Mouse (Mus musculus): ENCODE results near the gene Sncb. TPM values are rescaled to one million over a fixed set of nuclear protein-coding genes. Genes with fewer than 3 reads are reported as not detected.
A peak's percentile ranks its signal among the peaks of the same experiment; 100 is the strongest.

Sncb gene
- polyA plus RNA-seq, 1 experiment from 2014 or later: 1.1 TPM

GRCm38 (mm10) chr13:54726131-54726530, 40.3 kb downstream of the Sncb start:
- 83% methylated on average over 11 of the region's 11 CpGs for WGBS
- no peak for DNase-seq (ENCODE audit: extremely low spot score, low spot score)
- H3K36me3 ChIP-seq (replicated peaks): no peaks in the 10 kb centered on the region
- H3K4me1 ChIP-seq: peaks cover under 1% of the 10 kb centered on the region; the same call in 1 of the 2 replicates
- H3K27me3 ChIP-seq (ENCODE audit: poor library complexity, severe bottlenecking): no peaks in the 10 kb centered on the region
- no peak overlapping the region for H3K4me3 ChIP-seq
- no peak overlapping the region for H3K27ac ChIP-seq
- H3K9me3 ChIP-seq: peaks cover 5% of the 10 kb centered on the region; the same call in 1 of the 2 replicates

- WGBS: 92% methylated on average over 3 of the region's 3 CpGs
- no peak overlapping the region for H3K4me3 ChIP-seq
- H3K36me3 ChIP-seq (replicated peaks): no peaks in the 10 kb centered on the region
Measured at GRCm38 (mm10) chr13:54723143-54723542, 43.3 kb downstream of the Sncb start.

GRCm38 (mm10) chr13:54716916-54717315, 49.5 kb downstream of the Sncb start:
- Histone ChIP-seq H3K4me1 (peaks cover 19% of the 10 kb centered on the region), H3K27me3 (ENCODE audit: poor library complexity, severe bottlenecking) (peaks cover 9% of the 10 kb centered on the region; the same call in 1 of the 2 replicates), H3K9me3 (no peaks in the 10 kb centered on the region), H3K4me3 (no peak overlapping the region), H3K36me3 (replicated peaks) (no peaks in the 10 kb centered on the region), H3K27ac (no peak overlapping the region)
- WGBS: 5% methylated on average over 5 of the region's 5 CpGs
- peak; percentile 57 for DNase-seq (ENCODE audit: extremely low spot score, low spot score)

More at GRCm38 (mm10) chr13:54723143-54723542, 43.3 kb downstream of the Sncb start:
- no peak for DNase-seq (ENCODE audit: extremely low spot score, low spot score)
- Histone ChIP-seq H3K27me3 (ENCODE audit: poor library complexity, severe bottlenecking) (no peaks in the 10 kb centered on the region), H3K4me1 (peaks cover 7% of the 10 kb centered on the region), H3K9me3 (peaks cover 5% of the 10 kb centered on the region; the same call in 1 of the 2 replicates), H3K27ac (no peak overlapping the region)

GRCm38 (mm10) chr13:54714996-54715395, 51.4 kb downstream of the Sncb start:
- Histone ChIP-seq H3K27ac (no peak overlapping the region), H3K4me1 (peaks cover 13% of the 10 kb centered on the region), H3K9me3 (peaks cover 5% of the 10 kb centered on the region; the same call in 1 of the 2 replicates), H3K36me3 (replicated peaks) (no peaks in the 10 kb centered on the region), H3K4me3 (no peak overlapping the region), H3K27me3 (ENCODE audit: poor library complexity, severe bottlenecking) (peaks cover 9% of the 10 kb centered on the region; the same call in 1 of the 2 replicates)
- WGBS: 87% methylated on average over 10 of the region's 10 CpGs
- no peak for DNase-seq (ENCODE audit: extremely low spot score, low spot score)

DNA sequence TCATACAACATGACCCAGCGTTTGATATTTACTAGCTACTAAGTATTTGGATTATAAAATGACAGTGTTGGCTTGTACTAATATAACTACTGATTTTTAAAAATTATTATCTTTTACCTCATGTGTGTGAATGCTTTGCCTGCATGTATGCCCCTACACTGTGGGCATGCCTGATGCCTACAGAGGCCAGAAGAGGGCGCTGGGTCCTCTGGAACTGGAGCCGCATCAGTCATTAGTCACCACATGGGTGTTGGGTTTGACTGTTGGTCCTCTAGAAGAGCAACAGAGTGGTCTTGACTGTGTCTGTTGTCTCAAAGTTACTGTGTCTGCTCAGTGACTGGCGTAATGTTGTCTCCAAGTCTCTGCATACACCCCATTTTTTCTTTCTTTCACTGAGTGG, 52.0 kb downstream of the Sncb start:
- WGBS: 45% methylated on average over 4 of the region's 4 CpGs

GRCm38 (mm10) chr13:54710866-54711265, 55.5 kb downstream of the Sncb start:
- Histone ChIP-seq H3K4me3 (no peak overlapping the region), H3K27me3 (ENCODE audit: poor library complexity, severe bottlenecking) (peaks cover 4% of the 10 kb centered on the region; the same call in 1 of the 2 replicates), H3K4me1 (no peaks in the 10 kb centered on the region), H3K9me3 (peaks cover 5% of the 10 kb centered on the region; the same call in 1 of the 2 replicates), H3K27ac (no peak overlapping the region), H3K36me3 (replicated peaks) (no peaks in the 10 kb centered on the region)
- 92% methylated on average over 3 of the region's 3 CpGs for WGBS
- no peak for DNase-seq (ENCODE audit: extremely low spot score, low spot score)

More for the DNA sequence above, 52.0 kb downstream of the Sncb start:
- Histone ChIP-seq H3K4me3 (no peak overlapping the region), H3K4me1 (peaks cover 13% of the 10 kb centered on the region), H3K9me3 (peaks cover 5% of the 10 kb centered on the region; the same call in 1 of the 2 replicates), H3K27ac (no peak overlapping the region), H3K27me3 (ENCODE audit: poor library complexity, severe bottlenecking) (peaks cover 9% of the 10 kb centered on the region; the same call in 1 of the 2 replicates), H3K36me3 (replicated peaks) (no peaks in the 10 kb centered on the region)
- no peak for DNase-seq (ENCODE audit: extremely low spot score, low spot score)

Other genes starting within 250 kb of the Sncb start
- gene 4833439L19Rik, start 201.2 kb downstream of the Sncb start, polyA plus RNA-seq (2016; fragmentation: Nextera tagmentation; extraction: Ambion mirVana): 201 and 202 TPM in 2 replicates
- 23.3 and 26.5 TPM in 2 replicates for gene Arl10, start 191.6 kb downstream of the Sncb start, polyA plus RNA-seq (2016; fragmentation: Nextera tagmentation; extraction: Ambion mirVana)
- 99.8 and 111 TPM in 2 replicates for gene Nop16, start 176.5 kb downstream of the Sncb start, polyA plus RNA-seq (2016; fragmentation: Nextera tagmentation; extraction: Ambion mirVana)
- gene Higd2a, start 176.4 kb downstream of the Sncb start, polyA plus RNA-seq (2016; fragmentation: Nextera tagmentation; extraction: Ambion mirVana): 143 and 144 TPM in 2 replicates
- 12.4 and 15.3 TPM in 2 replicates for gene Cltb, start 155.3 kb downstream of the Sncb start, polyA plus RNA-seq (2016; fragmentation: Nextera tagmentation; extraction: Ambion mirVana)
- gene Faf2, start 144.8 kb downstream of the Sncb start, polyA plus RNA-seq (2016; fragmentation: Nextera tagmentation; extraction: Ambion mirVana): 80.1 and 83.8 TPM in 2 replicates
- gene Rnf44, start 72.7 kb downstream of the Sncb start, polyA plus RNA-seq (2016; fragmentation: Nextera tagmentation; extraction: Ambion mirVana): 88.6 and 106 TPM in 2 replicates
- 0.04 TPM in 1 of 2 replicates, not detected in the other for gene Cdhr2, start 65.1 kb downstream of the Sncb start, polyA plus RNA-seq (2016; fragmentation: Nextera tagmentation; extraction: Ambion mirVana)
- 0.56 and 0.57 TPM in 2 replicates for gene Gprin1, start 16.7 kb downstream of the Sncb start, polyA plus RNA-seq (2016; fragmentation: Nextera tagmentation; extraction: Ambion mirVana)
- gene Eif4e1b, start 17.4 kb upstream of the Sncb start, polyA plus RNA-seq (2016; fragmentation: Nextera tagmentation; extraction: Ambion mirVana): not detected in 2 replicates
- gene Tspan17, start 22.8 kb upstream of the Sncb start, polyA plus RNA-seq (2016; fragmentation: Nextera tagmentation; extraction: Ambion mirVana): 7.9 and 9.5 TPM in 2 replicates
- gene Unc5a, start 182.8 kb upstream of the Sncb start, polyA plus RNA-seq (2016; fragmentation: Nextera tagmentation; extraction: Ambion mirVana): 2.4 TPM in 2 replicates

Data from forebrain, embryonic 10.5 days (tissue).